Mouse (Mus musculus): ENCODE data around the gene Arl10. TPM values are rescaled to one million over a fixed set of nuclear protein-coding genes. Genes with fewer than 3 reads are reported as not detected.

Gene Arl10
- total and polyA plus RNA-seq, 3 experiments = 1.7 to 17.4 (median 2.5) TPM

- Histone ChIP-seq H3K27me3 (replicated peaks) (no peaks in the 10 kb centered on the region), H3K27ac (ENCODE audit: insufficient read depth, low read depth) (no peak overlapping the region), H3K9ac (ENCODE audit: insufficient read depth, low read depth) (no peak overlapping the region), H3K79me2 (replicated peaks; ENCODE audit: control insufficient read depth, extremely low read depth, insufficient read depth, poor library complexity, severe bottlenecking) (peaks cover 5% of the 10 kb centered on the region; the same call in 1 of the 2 replicates), H3K4me1 (ENCODE audit: control insufficient read depth in 1 of 2, insufficient read depth in 2 of 2) (peaks cover 9 to 25% of the 10 kb centered on the region in 2 experiments; a peak in 3 of 4 replicates), H3K4me3 (replicated peaks in 1 of 3; ENCODE audit: low read depth in 2 of 3, low read length in 2 of 3, poor library complexity in 1 of 3) (no peak overlapping the region), H3K36me3 (replicated peaks in 1 of 2; ENCODE audit: control insufficient read depth in 1 of 2, insufficient read depth in 1 of 2, low read length in 1 of 2) (peaks cover 52 to 83% of the 10 kb centered on the region in 2 experiments), H3K9me3 (replicated peaks; ENCODE audit: low read length) (no peaks in the 10 kb centered on the region), H3K4me2 (ENCODE audit: insufficient read depth, low read depth, poor library complexity, severe bottlenecking) (no peak overlapping the region)
- no peak for TF ChIP-seq ZC3H11A (IDR thresholded peaks at IDR 0.05; ENCODE audit: low read depth, low read length)
- no peak for TF ChIP-seq MYC (IDR thresholded peaks at IDR 0.05; ENCODE audit: low read depth, low read length)
- TF ChIP-seq ETS1 (conservative IDR thresholded peaks at IDR 0.05; ENCODE audit: low read depth, low read length) = no peak
- no peak for TF ChIP-seq POLR2AphosphoS2 (IDR thresholded peaks at IDR 0.05; ENCODE audit: low read depth, low read length)
- no peak for TF ChIP-seq PAX5 (IDR thresholded peaks at IDR 0.05; ENCODE audit: low read length)
- no peak for TF ChIP-seq TBP (conservative IDR thresholded peaks at IDR 0.05; ENCODE audit: low read depth, low read length)
- no peak for TF ChIP-seq JUN (IDR thresholded peaks at IDR 0.05; ENCODE audit: insufficient read depth, low read depth, low read length)
- no peak for TF ChIP-seq BHLHE40 (IDR thresholded peaks at IDR 0.05; ENCODE audit: low read depth, low read length)
- TF ChIP-seq UBTF (IDR thresholded peaks at IDR 0.05; ENCODE audit: low read depth, low read length) = no peak
- TF ChIP-seq E2F4 (IDR thresholded peaks at IDR 0.05; ENCODE audit: insufficient replicate concordance, low read depth, low read length) = no peak
- TF ChIP-seq GABPA (IDR thresholded peaks at IDR 0.05; ENCODE audit: insufficient replicate concordance, low read depth, low read length) = no peak
- no peak for TF ChIP-seq JUND (conservative IDR thresholded peaks at IDR 0.05; ENCODE audit: low read depth, low read length)
- dilution Hi-C loops (cut with MboI; ENCODE audit: extremely low pct_ligation_motif_present, extremely low pct_unique_long_range_greater_than_20kb, low sequenced_read_pairs) (no loop called here), in situ Hi-C loops (cut with MboI; ENCODE audit: low pct_ligation_motif_present, low pct_unique_long_range_greater_than_20kb, low sequenced_read_pairs) (no loop called here)
- DNase-seq (ENCODE audit: extremely low read depth) = no peak
These were observed 8.0 kb downstream of the Arl10 start for GRCm38 (mm10) chr13:54582860-54583259.

- Histone ChIP-seq H3K9ac (ENCODE audit: insufficient read depth, low read depth) (no peak overlapping the region), H3K27me3 (replicated peaks) (no peaks in the 10 kb centered on the region), H3K36me3 (replicated peaks in 1 of 2; ENCODE audit: control insufficient read depth in 1 of 2, insufficient read depth in 1 of 2, low read length in 1 of 2) (peaks cover 50 to 76% of the 10 kb centered on the region in 2 experiments), H3K27ac (ENCODE audit: insufficient read depth, low read depth) (no peak overlapping the region), H3K4me2 (ENCODE audit: insufficient read depth, low read depth, poor library complexity, severe bottlenecking) (no peak overlapping the region), H3K9me3 (replicated peaks; ENCODE audit: low read length) (no peaks in the 10 kb centered on the region), H3K4me3 (replicated peaks in 1 of 3; ENCODE audit: low read depth in 2 of 3, low read length in 2 of 3, poor library complexity in 1 of 3) (no peak overlapping the region), H3K79me2 (replicated peaks; ENCODE audit: control insufficient read depth, extremely low read depth, insufficient read depth, poor library complexity, severe bottlenecking) (peaks cover 23% of the 10 kb centered on the region), H3K4me1 (ENCODE audit: control insufficient read depth in 1 of 2, insufficient read depth in 2 of 2) (peaks cover 5 to 20% of the 10 kb centered on the region in 2 experiments)
- no peak for DNase-seq (ENCODE audit: extremely low read depth)
- dilution Hi-C loops (cut with MboI; ENCODE audit: extremely low pct_ligation_motif_present, extremely low pct_unique_long_range_greater_than_20kb, low sequenced_read_pairs) = no loop called here
- in situ Hi-C loops (cut with MboI; ENCODE audit: low pct_ligation_motif_present, low pct_unique_long_range_greater_than_20kb, low sequenced_read_pairs) = no loop called here
- TF ChIP-seq KAT2A (IDR thresholded peaks at IDR 0.05; ENCODE audit: insufficient replicate concordance, low read length) (no peak), ETS1 (conservative IDR thresholded peaks at IDR 0.05; ENCODE audit: low read depth, low read length) (no peak), POLR2A (IDR thresholded peaks at IDR 0.05; ENCODE audit: low read depth, low read length) (no peak), BHLHE40 (IDR thresholded peaks at IDR 0.05; ENCODE audit: low read depth, low read length) (no peak), NELFE (IDR thresholded peaks at IDR 0.05; ENCODE audit: low read depth, low read length) (no peak), SIN3A (IDR thresholded peaks at IDR 0.05; ENCODE audit: low read length) (no peak), ZMIZ1 (IDR thresholded peaks at IDR 0.05; ENCODE audit: low read depth, low read length) (no peak), RCOR1 (conservative IDR thresholded peaks at IDR 0.05; ENCODE audit: low read depth, low read length) (no peak), ZC3H11A (IDR thresholded peaks at IDR 0.05; ENCODE audit: low read depth, low read length) (no peak), MAX (IDR thresholded peaks at IDR 0.05; ENCODE audit: low read length) (no peak), UBTF (IDR thresholded peaks at IDR 0.05; ENCODE audit: low read depth, low read length) (no peak), SMC3 (IDR thresholded peaks at IDR 0.05; ENCODE audit: low read depth, low read length) (no peak), ZKSCAN1 (IDR thresholded peaks at IDR 0.05; ENCODE audit: borderline replicate concordance, low read depth, low read length) (no peak), TBP (conservative IDR thresholded peaks at IDR 0.05; ENCODE audit: low read depth, low read length) (no peak), USF1 (IDR thresholded peaks at IDR 0.05; ENCODE audit: low read depth, low read length) (no peak)
These were observed 11.0 kb downstream of the Arl10 start for GRCm38 (mm10) chr13:54585831-54586230.

Measured in CH12.LX (cell line).